Mouse (Mus musculus): ENCODE measurements around the gene Cdh3. TPM values are rescaled to one million over a fixed set of nuclear protein-coding genes. Genes with fewer than 3 reads are reported as not detected.

Gene Cdh3
- polyA plus RNA-seq, 1 experiment from 2014 or later = 18.4 TPM

- H3K27me3 ChIP-seq (ENCODE audit: control insufficient read depth, insufficient read depth, low read length) = no peaks in the 10 kb centered on the region
- no peak overlapping the region for H3K4me3 ChIP-seq (ENCODE audit: low read depth, low read length)
- H3K27ac ChIP-seq (ENCODE audit: low read length) = no peak overlapping the region
- H3K9me3 ChIP-seq (ENCODE audit: control insufficient read depth, low read depth, low read length) = no peaks in the 10 kb centered on the region; the same call in 1 of the 2 replicates
- no peak for ATAC-seq (ENCODE audit: insufficient number of reproducible peaks, insufficient read depth, low FRiP score, low read depth)
- no peaks in the 10 kb centered on the region; the same call in 1 of the 2 replicates for H3K36me3 ChIP-seq (ENCODE audit: control insufficient read depth, insufficient read depth, low read length)
- 75% methylated on average over 4 of the region's 4 CpGs for WGBS
- H3K4me2 ChIP-seq (replicated peaks; ENCODE audit: low read depth, low read length) = no peak overlapping the region
- no peak overlapping the region for H3K9ac ChIP-seq (replicated peaks; ENCODE audit: low read depth, low read length)
- H3K4me1 ChIP-seq (ENCODE audit: control insufficient read depth, insufficient read depth, low read length) = no peaks in the 10 kb centered on the region
These were observed 19.9 kb downstream of the Cdh3 start for GRCm38 (mm10) chr8:106530566-106530965.

- H3K4me3 ChIP-seq (ENCODE audit: low read depth, low read length) = no peak overlapping the region
- no peaks in the 10 kb centered on the region for H3K4me1 ChIP-seq (ENCODE audit: control insufficient read depth, insufficient read depth, low read length)
- H3K27me3 ChIP-seq (ENCODE audit: control insufficient read depth, insufficient read depth, low read length) = no peaks in the 10 kb centered on the region
- ATAC-seq (ENCODE audit: insufficient number of reproducible peaks, insufficient read depth, low FRiP score, low read depth) = no peak
- H3K4me2 ChIP-seq (replicated peaks; ENCODE audit: low read depth, low read length) = no peak overlapping the region
- no peak overlapping the region for H3K27ac ChIP-seq (ENCODE audit: low read length)
- H3K9ac ChIP-seq (replicated peaks; ENCODE audit: low read depth, low read length) = no peak overlapping the region
- H3K36me3 ChIP-seq (ENCODE audit: control insufficient read depth, insufficient read depth, low read length) = peaks cover 5% of the 10 kb centered on the region; the same call in 1 of the 2 replicates
- 83% methylated on average over 7 of the region's 7 CpGs for WGBS
- no peaks in the 10 kb centered on the region for H3K9me3 ChIP-seq (ENCODE audit: control insufficient read depth, low read depth, low read length)
These were observed 23.0 kb downstream of the Cdh3 start for GRCm38 (mm10) chr8:106533709-106534108.

GRCm38 (mm10) chr8:106534449-106534848 is 23.8 kb downstream of the Cdh3 start:
- peaks cover 5% of the 10 kb centered on the region; the same call in 1 of the 2 replicates for H3K36me3 ChIP-seq (ENCODE audit: control insufficient read depth, insufficient read depth, low read length)
- H3K4me2 ChIP-seq (replicated peaks; ENCODE audit: low read depth, low read length) = no peak overlapping the region
- 43% methylated on average over 6 of the region's 6 CpGs for WGBS
- ATAC-seq (ENCODE audit: insufficient number of reproducible peaks, insufficient read depth, low FRiP score, low read depth) = no peak
- no peak overlapping the region for H3K9ac ChIP-seq (replicated peaks; ENCODE audit: low read depth, low read length)
- H3K27ac ChIP-seq (ENCODE audit: low read length) = no peak overlapping the region
- H3K4me1 ChIP-seq (ENCODE audit: control insufficient read depth, insufficient read depth, low read length) = no peaks in the 10 kb centered on the region
- no peaks in the 10 kb centered on the region for H3K27me3 ChIP-seq (ENCODE audit: control insufficient read depth, insufficient read depth, low read length)
- H3K4me3 ChIP-seq (ENCODE audit: low read depth, low read length) = no peak overlapping the region
- H3K9me3 ChIP-seq (ENCODE audit: control insufficient read depth, low read depth, low read length) = no peaks in the 10 kb centered on the region

- Histone ChIP-seq H3K9ac (replicated peaks; ENCODE audit: low read depth, low read length) (no peak overlapping the region), H3K4me1 (ENCODE audit: control insufficient read depth, insufficient read depth, low read length) (no peaks in the 10 kb centered on the region), H3K27ac (ENCODE audit: low read length) (no peak overlapping the region), H3K4me3 (ENCODE audit: low read depth, low read length) (no peak overlapping the region), H3K36me3 (ENCODE audit: control insufficient read depth, insufficient read depth, low read length) (peaks cover 5% of the 10 kb centered on the region; the same call in 1 of the 2 replicates), H3K27me3 (ENCODE audit: control insufficient read depth, insufficient read depth, low read length) (no peaks in the 10 kb centered on the region), H3K4me2 (replicated peaks; ENCODE audit: low read depth, low read length) (no peak overlapping the region), H3K9me3 (ENCODE audit: control insufficient read depth, low read depth, low read length) (no peaks in the 10 kb centered on the region)
- WGBS = 78% methylated on average over 4 of the region's 4 CpGs
- ATAC-seq (ENCODE audit: insufficient number of reproducible peaks, insufficient read depth, low FRiP score, low read depth) = no peak
These were observed 24.8 kb downstream of the Cdh3 start for GRCm38 (mm10) chr8:106535448-106535847.

GRCm38 (mm10) chr8:106539193-106539592 is 28.5 kb downstream of the Cdh3 start:
- Histone ChIP-seq H3K36me3 (ENCODE audit: control insufficient read depth, insufficient read depth, low read length) (peaks cover 9% of the 10 kb centered on the region; the same call in 1 of the 2 replicates), H3K9ac (replicated peaks; ENCODE audit: low read depth, low read length) (no peak overlapping the region), H3K4me1 (ENCODE audit: control insufficient read depth, insufficient read depth, low read length) (no peaks in the 10 kb centered on the region), H3K27ac (ENCODE audit: low read length) (no peak overlapping the region), H3K27me3 (ENCODE audit: control insufficient read depth, insufficient read depth, low read length) (no peaks in the 10 kb centered on the region), H3K9me3 (ENCODE audit: control insufficient read depth, low read depth, low read length) (no peaks in the 10 kb centered on the region), H3K4me3 (ENCODE audit: low read depth, low read length) (no peak overlapping the region), H3K4me2 (replicated peaks; ENCODE audit: low read depth, low read length) (no peak overlapping the region)
- no peak for ATAC-seq (ENCODE audit: insufficient number of reproducible peaks, insufficient read depth, low FRiP score, low read depth)
- WGBS = 68% methylated on average over 5 of the region's 5 CpGs

GRCm38 (mm10) chr8:106541002-106541401 is 30.3 kb downstream of the Cdh3 start:
- 80% methylated on average over 11 of the region's 11 CpGs for WGBS
- no peak overlapping the region for H3K9ac ChIP-seq (replicated peaks; ENCODE audit: low read depth, low read length)
- no peak overlapping the region for H3K4me3 ChIP-seq (ENCODE audit: low read depth, low read length)
- peaks cover 13% of the 10 kb centered on the region; the same call in 1 of the 2 replicates for H3K36me3 ChIP-seq (ENCODE audit: control insufficient read depth, insufficient read depth, low read length)
- ATAC-seq (ENCODE audit: insufficient number of reproducible peaks, insufficient read depth, low FRiP score, low read depth) = no peak
- H3K9me3 ChIP-seq (ENCODE audit: control insufficient read depth, low read depth, low read length) = no peaks in the 10 kb centered on the region
- no peak overlapping the region for H3K4me2 ChIP-seq (replicated peaks; ENCODE audit: low read depth, low read length)
- H3K27ac ChIP-seq (ENCODE audit: low read length) = no peak overlapping the region
- H3K4me1 ChIP-seq (ENCODE audit: control insufficient read depth, insufficient read depth, low read length) = no peaks in the 10 kb centered on the region
- no peaks in the 10 kb centered on the region for H3K27me3 ChIP-seq (ENCODE audit: control insufficient read depth, insufficient read depth, low read length)

GRCm38 (mm10) chr8:106543043-106543442 is 32.4 kb downstream of the Cdh3 start:
- Histone ChIP-seq H3K27me3 (ENCODE audit: control insufficient read depth, insufficient read depth, low read length) (no peaks in the 10 kb centered on the region), H3K36me3 (ENCODE audit: control insufficient read depth, insufficient read depth, low read length) (peaks cover 12% of the 10 kb centered on the region; the same call in 1 of the 2 replicates), H3K9ac (replicated peaks; ENCODE audit: low read depth, low read length) (no peak overlapping the region), H3K27ac (ENCODE audit: low read length) (no peak overlapping the region), H3K4me2 (replicated peaks; ENCODE audit: low read depth, low read length) (no peak overlapping the region), H3K9me3 (ENCODE audit: control insufficient read depth, low read depth, low read length) (no peaks in the 10 kb centered on the region), H3K4me3 (ENCODE audit: low read depth, low read length) (no peak overlapping the region), H3K4me1 (ENCODE audit: control insufficient read depth, insufficient read depth, low read length) (no peaks in the 10 kb centered on the region)
- no peak for ATAC-seq (ENCODE audit: insufficient number of reproducible peaks, insufficient read depth, low FRiP score, low read depth)
- WGBS = 84% methylated on average over 8 of the region's 8 CpGs

- 81% methylated on average over 2 of the region's 2 CpGs for WGBS
- no peak overlapping the region for H3K4me2 ChIP-seq (replicated peaks; ENCODE audit: low read depth, low read length)
- H3K4me3 ChIP-seq (ENCODE audit: low read depth, low read length) = no peak overlapping the region
- H3K4me1 ChIP-seq (ENCODE audit: control insufficient read depth, insufficient read depth, low read length) = no peaks in the 10 kb centered on the region
- no peaks in the 10 kb centered on the region for H3K9me3 ChIP-seq (ENCODE audit: control insufficient read depth, low read depth, low read length)
- ATAC-seq (ENCODE audit: insufficient number of reproducible peaks, insufficient read depth, low FRiP score, low read depth) = no peak
- no peaks in the 10 kb centered on the region for H3K27me3 ChIP-seq (ENCODE audit: control insufficient read depth, insufficient read depth, low read length)
- H3K36me3 ChIP-seq (ENCODE audit: control insufficient read depth, insufficient read depth, low read length) = peaks cover 12% of the 10 kb centered on the region; the same call in 1 of the 2 replicates
- H3K27ac ChIP-seq (ENCODE audit: low read length) = no peak overlapping the region
- H3K9ac ChIP-seq (replicated peaks; ENCODE audit: low read depth, low read length) = no peak overlapping the region
These were observed 34.5 kb downstream of the Cdh3 start for GRCm38 (mm10) chr8:106545149-106545548.

GRCm38 (mm10) chr8:106546746-106547145 is 36.1 kb downstream of the Cdh3 start:
- no peak for ATAC-seq (ENCODE audit: insufficient number of reproducible peaks, insufficient read depth, low FRiP score, low read depth)
- Histone ChIP-seq H3K4me3 (ENCODE audit: low read depth, low read length) (no peak overlapping the region), H3K27ac (ENCODE audit: low read length) (no peak overlapping the region), H3K9me3 (ENCODE audit: control insufficient read depth, low read depth, low read length) (no peaks in the 10 kb centered on the region), H3K27me3 (ENCODE audit: control insufficient read depth, insufficient read depth, low read length) (no peaks in the 10 kb centered on the region), H3K9ac (replicated peaks; ENCODE audit: low read depth, low read length) (no peak overlapping the region), H3K4me1 (ENCODE audit: control insufficient read depth, insufficient read depth, low read length) (no peaks in the 10 kb centered on the region), H3K36me3 (ENCODE audit: control insufficient read depth, insufficient read depth, low read length) (peaks cover 8% of the 10 kb centered on the region; the same call in 1 of the 2 replicates), H3K4me2 (replicated peaks; ENCODE audit: low read depth, low read length) (no peak overlapping the region)
- 88% methylated on average over 7 of the region's 7 CpGs for WGBS
